Mouse (Mus musculus): ENCODE results near the gene Arhgap22.

Gene Arhgap22

DNA sequence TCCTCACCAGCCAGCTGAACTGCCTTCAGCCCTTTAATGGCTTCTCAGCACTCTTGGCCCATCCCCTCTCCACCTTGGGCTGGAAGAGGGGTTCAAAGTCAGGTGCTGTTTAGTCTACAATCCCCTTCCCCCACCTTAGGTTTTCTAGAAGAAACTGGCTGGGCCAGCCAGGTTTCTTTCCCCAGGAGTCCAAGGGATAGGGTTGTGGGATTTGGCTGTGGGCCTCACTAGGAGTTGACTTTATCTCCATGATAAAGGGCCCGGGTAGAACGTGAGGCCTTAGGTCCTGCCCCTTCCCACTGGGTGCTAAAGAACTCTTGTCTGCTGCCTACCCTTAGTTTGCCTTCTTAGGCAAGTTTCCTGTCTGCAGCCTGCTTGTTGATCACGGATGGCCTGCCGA is 117.8 kb downstream of the Arhgap22 start:
- no peak for DNase-seq (ENCODE audit: low spot score)

DNA sequence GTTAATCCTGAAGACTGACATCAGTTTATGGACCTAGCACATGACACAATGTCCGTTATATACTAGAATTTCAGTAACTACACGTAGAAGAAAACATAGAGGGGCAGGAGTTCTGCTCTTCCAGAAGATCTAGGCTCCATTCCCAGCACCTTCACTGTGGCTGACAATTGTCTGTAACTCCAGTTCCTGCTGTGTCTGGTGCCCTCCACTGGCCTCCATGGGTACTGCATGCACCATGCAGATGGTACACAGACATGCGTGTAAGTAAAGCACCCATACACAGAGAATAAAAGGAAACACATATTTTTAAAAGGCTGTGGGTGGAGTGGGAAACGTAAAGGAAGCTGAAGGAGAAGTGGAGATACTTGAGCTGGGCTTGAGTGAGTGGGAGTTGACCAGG is 120.0 kb downstream of the Arhgap22 start:
- DNase-seq (ENCODE audit: low spot score), result no peak

DNA sequence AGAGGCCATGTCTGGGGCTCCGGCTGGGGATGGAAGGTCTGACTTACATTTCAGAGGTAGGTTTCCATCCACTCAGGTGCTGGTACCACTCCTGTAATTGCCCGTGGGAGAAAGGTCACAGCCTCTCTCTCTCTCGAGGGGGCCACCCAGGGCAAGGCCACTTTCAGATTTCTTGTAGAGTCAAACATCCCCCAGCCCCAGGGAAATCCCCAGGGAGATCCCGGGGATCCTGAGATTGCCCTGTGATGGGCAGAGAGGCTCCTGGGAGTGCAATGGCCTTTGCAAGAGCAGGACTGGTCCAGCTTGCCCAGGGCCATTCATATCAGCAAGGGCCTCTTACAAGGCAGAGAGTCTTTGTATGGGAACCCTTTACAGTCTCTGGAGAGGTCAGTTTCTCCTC is 120.6 kb downstream of the Arhgap22 start:
- DNase-seq (ENCODE audit: low spot score), result no peak

DNA sequence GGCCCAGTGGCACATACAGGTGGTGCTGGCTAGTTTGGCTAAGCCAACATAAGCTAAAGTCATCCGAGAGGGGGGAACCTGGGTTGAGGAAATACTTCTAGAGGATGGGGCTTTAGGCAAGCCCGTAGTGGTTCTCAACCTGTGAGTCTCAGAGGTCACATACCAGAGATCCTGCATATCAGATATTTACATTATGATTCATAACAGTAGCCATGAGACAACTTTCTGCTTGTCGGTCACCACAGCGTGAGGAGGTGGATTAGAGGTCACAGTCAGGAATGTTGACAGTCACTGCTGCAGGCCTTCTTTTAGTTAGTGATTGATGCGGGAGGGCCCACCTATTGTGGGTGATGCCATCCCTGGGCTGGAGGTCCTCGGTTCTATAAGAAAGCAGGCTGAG is 121.9 kb downstream of the Arhgap22 start:
- no peak for DNase-seq (ENCODE audit: low spot score)

DNA sequence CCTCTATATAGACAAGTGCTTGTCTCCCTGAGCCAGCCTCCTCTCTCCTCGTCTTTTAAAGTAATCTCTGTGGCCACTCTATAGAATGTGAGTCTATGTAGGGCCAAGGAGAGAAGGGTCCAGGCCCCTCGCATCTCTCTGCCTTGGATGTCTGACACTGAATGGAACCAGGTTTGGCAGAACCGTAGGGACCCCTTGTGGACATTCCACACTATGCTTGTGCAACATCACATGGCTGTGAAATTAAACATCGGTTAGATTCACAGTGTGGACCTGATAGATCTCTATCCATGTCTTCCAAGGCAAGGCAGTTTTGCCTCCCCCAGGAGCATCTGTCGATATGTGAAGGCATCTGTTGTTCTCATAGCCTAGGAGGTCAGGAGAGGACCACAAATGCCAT is 124.9 kb downstream of the Arhgap22 start:
- DNase-seq (ENCODE audit: low spot score), result no peak

DNA sequence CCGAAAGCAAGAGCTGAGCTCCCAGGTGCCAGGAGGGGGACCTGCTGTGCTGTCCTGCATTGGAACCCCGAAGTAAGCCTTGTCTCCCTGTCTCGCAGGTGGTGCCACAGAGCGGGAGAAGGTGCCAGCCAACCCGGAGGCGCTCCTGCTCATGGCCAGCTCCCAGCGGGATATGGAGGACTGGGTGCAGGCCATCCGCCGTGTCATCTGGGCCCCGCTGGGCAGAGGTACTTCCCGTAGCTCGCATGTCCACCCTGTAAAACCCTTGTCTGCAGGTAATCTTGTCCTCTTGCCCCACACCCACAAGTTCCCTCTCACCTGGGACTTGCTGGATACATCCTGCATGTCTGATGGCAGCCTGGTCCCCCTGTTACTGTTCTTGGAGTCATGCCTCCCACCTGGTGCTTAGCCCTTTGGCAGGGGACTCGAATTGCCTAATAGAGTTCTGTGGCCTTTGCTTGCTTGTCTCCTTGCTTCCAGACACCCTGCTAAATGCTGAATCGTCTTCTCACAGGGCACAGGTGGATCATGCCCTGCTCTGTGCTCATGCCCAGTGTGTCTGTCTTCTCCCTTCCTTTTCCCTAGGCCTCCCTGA is 129.4 kb downstream of the Arhgap22 start:
- no peak for DNase-seq (ENCODE audit: low spot score)

DNA sequence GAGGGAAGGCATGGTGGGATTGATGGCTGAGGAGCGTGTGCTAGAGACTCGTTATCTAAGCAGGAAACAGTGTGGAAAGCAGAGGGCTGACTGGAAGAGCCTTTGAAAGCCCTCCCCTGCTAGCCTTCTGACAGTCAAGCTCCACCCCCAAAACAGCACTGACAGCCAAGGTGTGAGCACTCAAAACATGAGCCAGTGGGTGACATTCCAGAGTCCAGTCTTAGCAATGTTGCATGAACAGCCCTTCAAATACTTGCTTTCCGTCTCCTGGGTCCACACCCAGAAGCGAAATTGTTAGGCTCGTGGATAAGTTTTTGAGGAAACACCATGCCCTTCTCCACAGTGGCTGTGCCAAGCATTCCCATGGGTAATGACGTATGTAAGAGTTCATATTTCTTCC is 132.7 kb downstream of the Arhgap22 start:
- DNase-seq (ENCODE audit: low spot score), result no peak

DNA sequence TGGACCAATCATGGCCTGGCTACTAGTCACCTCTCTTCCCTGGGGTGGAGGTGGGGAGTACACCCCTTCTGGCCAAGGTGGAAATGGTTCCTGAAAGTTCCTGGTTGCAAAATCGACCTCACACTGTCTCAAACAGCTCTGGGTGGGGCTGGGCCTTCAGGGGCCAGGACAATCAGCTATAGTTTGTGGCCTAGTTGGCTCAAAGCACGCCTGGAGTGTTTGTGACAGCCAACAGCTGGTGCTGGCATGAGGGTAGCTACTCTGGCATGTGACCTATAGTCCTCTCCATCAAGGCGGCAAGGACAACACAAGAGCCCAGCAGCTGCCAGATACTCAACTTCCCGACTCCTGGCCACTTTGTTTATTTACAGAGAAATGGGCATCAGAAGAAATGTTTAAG is 133.9 kb downstream of the Arhgap22 start:
- no peak for DNase-seq (ENCODE audit: low spot score)

DNA sequence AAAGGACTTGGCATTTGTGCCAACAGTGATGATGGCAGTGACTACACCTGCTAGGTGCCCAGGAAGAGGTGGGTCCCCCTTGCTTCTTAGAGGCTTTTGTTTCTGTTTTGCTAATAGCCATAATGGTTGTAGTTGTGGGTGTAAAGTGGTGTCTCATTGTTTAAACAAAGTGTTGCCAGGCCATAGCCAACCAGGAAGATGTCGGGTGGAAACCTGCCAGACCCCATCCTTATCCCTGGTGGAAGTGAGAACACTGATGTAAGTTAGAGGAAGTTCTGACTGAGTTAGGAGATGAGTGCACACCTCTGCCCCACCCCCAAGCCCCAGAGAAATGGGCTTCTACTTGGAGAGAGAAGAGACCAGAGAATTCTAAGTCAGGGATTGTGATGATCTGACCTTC is 134.3 kb downstream of the Arhgap22 start:
- DNase-seq (ENCODE audit: low spot score), result no peak

DNA sequence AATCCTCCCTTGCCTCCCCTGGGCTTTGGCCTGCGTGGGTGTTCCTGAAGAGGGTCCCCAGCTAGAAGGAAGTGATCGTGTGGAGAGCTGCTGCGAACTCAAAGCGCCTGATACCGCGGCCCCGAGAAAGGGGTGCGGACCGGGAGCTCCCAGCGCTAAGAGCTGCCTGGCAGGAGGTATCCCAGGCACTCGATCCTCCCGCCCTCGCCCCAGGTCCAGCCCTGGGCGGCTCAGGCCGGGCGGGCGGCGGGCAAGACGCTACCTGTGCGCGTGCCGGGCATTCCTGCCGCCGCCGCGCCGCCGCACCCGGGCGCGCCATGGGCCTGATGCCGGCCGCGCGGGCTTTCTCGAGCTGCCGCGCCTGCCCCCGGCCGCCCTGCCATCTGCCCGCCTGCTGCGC is 137.2 kb downstream of the Arhgap22 start:
- no peak for DNase-seq (ENCODE audit: low spot score)

DNA sequence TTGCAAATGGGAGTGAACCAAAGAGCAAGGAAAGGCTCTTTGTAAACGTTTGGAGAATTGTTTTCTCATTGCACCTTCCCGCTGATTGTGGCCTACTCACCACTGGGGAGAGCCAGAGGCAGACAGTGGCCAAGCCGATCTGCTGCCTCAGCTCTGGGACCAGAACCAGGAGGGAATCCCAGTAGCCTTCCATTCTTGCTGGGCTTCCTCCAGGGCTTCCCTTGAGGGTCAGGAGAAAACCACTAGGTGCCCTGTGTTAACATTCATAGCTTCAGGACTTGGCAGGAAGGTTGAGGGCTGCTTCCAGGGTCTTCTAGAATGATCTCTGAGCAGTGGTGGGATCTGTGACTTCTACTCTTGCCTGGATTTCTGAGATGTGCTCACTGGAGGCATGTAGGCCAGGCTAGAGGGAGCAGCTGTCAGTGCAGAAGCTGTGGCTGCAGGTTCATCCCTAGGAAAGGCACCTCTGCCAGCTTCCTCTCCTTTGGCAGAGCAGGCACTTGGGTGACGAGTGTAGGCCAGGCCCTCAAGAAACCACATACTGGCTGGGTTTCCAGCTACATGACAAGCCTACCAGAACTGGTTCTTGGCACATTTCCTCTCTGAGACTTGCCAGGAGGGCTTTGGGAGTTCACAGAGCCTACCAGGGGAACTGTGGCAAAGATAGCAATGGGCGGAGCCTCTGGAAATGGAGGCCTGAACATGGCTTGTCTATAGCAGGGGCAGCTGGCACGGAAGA is 138.3 kb downstream of the Arhgap22 start:
- no peak for DNase-seq (ENCODE audit: low spot score)

DNA sequence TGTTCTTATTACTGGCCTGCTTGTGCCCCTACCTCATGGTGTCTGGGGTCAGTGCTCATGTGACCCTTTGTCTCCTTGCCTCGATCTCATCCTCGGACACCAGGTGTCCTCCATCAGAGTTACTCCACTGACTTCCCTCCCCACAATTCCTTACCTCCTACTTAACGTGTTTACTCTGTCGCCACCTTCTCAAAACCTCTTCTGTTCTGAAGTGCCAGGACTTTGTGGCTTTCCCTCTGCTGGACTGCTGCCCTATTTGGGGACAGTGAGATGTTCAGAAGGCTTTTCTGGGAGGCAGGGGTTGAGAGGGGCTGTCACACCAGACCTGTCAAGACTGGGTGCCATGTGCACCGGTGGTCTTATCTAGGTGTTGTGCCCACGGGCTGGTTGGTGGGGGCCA is 139.1 kb downstream of the Arhgap22 start:
- no peak for DNase-seq (ENCODE audit: low spot score)

DNA sequence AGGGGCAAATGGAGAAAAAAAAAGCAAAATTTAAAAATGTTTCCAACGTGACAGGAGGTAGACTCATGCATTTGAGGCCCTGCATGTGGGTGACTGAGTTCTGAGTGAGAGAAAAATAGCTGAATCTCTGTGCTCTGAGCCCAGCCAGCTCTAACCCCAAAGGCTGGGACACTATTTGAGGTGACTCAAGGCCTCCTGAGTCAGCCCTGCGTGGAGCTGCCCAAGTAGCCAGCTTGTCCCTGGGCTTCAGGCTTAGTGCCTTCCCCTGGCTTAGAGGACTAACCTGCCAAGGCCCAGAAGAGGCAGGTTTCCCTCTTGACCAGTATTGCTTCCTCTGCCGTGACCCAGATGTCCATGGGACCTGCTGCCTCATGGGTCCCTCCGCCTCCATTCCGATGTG is 141.4 kb downstream of the Arhgap22 start:
- no peak for DNase-seq (ENCODE audit: low spot score)

DNA sequence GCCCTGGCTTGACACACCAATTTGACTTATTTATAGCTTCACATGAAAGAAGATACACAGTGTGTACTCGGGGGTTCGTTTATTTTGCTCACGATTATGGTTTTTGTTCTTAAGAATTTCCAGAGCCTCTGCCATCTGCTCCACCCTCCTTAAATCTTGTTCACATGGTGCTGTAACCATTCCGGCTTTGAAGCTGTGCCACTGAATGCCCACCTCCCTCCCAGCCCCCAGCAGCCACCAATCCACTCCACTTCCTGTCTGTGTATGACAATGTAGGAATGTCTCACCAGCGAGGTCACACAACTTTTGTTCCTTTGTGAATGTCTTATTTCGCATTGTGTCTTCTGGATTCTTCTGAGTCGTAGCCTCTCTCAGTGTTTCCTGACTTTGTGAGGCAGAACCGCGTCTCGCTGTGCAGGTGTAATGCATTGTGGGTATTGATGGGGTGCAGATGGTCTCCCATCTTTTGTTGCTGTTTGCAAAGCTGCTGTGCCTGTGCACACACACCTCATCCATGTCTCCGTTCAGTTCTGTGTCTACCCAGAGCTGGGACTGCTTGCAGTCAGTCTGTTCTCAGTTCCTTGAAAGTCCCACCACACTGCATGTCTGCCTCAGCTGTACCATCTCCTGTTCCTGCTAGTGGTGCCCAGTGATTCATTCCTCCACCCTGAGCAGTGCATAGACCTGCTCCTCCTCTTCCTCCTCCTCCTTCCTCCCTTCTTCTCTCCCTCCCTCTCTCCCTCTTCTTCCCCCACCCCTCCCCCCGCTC is 144.0 kb downstream of the Arhgap22 start:
- DNase-seq (ENCODE audit: low spot score), result no peak

DNA sequence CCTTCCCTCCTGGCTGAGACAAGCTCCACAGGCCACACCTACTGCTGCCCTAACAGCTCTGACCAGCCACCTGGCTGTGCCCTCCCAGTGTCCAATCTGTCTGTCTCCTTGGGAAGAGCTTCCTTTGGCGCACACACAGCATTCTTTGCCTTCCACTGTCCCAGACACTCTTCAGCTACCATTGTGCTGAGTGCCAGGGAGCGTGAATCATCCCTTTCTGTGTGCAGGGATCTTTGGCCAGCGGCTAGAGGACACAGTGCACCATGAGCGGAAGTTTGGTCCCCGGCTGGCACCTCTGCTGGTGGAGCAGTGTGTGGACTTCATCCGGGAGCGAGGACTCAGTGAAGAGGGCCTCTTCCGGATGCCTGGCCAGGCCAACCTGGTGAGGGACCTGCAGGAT is 145.1 kb downstream of the Arhgap22 start:
- DNase-seq (ENCODE audit: low spot score), result no peak

DNA sequence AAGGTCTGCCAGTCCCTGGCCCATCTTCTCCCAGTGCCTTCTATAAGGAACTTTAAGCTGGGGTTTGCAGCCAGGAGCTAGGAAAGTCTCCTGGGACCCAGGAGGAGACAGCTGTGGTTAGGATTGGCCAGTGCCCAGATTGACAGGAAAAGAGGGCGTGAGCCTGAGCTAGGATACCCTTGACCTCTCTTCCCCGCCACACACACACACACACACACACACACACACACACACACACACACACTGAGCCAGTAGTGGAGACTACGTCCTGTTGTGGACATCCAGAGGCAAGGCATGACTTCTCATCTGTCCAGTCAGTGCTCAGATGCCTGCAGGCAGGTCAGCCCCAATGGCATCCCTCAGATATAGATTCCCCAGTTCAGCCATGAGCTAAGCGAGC is 147.7 kb downstream of the Arhgap22 start:
- DNase-seq (ENCODE audit: low spot score), result peak; percentile 51

DNA sequence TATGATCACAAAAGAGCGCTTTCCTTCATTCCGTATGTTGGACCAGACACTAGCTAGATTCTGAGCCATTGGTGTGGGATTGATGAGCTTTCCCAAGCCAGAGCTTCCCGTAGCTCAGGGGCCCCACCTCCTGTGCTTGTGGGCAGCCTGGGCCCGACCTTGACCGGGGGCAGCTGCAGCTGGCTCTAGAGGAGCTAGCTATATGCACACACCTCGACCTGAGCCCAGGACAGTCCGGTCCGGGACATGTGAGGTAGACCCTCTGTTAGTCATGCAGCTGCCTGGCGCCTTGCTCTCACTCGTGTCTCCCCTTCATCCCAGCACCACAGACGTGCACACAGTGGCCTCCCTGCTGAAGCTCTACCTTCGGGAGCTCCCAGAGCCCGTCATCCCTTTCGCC is 148.3 kb downstream of the Arhgap22 start:
- peak; percentile 47 for DNase-seq (ENCODE audit: low spot score)

DNA sequence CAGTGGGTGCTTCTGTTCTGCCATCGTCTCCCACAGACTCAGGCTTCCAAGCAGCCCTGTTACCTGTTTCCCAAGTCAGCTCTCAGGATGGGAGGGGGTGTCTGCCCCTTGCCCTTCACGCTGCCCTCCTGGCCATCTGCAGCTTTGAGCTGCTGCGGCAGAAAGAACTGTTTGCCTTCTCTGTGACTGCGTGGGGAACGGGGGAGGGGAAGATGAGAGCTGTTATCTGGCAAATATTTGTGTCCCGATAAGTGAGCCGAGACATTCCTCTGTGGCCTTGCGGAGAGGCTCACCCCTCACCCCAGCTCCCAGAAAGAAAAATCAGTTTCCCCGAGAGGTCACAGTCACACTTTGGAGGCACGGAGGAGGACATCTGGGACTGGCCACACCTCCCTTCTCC is 149.0 kb downstream of the Arhgap22 start:
- peak; percentile 47 for DNase-seq (ENCODE audit: low spot score)

DNA sequence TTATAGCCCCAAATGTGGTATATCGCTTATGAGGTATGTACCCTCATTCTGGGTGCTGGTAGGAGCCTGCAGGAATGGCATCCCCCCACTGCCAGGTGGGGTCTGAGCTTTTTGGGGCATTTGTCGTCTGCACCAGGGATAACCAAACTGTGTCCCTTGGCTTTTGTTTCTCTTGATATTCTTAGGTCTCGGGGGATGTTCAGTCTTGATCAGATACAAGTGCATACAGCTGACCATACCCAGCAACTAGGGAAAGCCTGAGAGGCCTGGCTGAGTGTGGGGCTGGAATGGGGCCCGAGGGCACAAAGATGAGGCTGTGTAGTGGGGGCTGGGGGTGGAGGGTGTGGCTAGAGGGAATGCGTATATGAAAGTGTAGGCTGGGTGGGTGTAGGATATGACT is 149.8 kb downstream of the Arhgap22 start:
- no peak for DNase-seq (ENCODE audit: low spot score)

DNA sequence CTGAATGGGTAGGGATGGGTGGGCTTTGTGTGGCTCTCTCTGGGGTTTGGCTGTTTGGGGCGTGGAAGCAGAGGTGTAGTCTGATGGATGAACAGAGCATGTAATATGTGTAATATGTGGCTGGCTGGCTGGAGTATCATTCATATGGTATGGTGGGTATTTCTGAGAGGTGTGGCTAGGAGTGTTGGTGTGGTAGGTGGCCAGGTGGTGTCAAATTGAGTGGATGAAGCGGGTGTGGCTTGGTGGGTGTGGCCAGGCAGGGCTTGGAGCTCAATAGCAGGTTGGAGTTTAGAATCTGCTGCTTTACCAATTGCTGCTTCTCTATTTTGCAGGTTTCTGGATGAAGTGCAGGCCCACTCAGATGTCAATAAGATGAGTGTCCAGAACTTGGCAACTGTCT is 150.2 kb downstream of the Arhgap22 start:
- no peak for DNase-seq (ENCODE audit: low spot score)

DNA sequence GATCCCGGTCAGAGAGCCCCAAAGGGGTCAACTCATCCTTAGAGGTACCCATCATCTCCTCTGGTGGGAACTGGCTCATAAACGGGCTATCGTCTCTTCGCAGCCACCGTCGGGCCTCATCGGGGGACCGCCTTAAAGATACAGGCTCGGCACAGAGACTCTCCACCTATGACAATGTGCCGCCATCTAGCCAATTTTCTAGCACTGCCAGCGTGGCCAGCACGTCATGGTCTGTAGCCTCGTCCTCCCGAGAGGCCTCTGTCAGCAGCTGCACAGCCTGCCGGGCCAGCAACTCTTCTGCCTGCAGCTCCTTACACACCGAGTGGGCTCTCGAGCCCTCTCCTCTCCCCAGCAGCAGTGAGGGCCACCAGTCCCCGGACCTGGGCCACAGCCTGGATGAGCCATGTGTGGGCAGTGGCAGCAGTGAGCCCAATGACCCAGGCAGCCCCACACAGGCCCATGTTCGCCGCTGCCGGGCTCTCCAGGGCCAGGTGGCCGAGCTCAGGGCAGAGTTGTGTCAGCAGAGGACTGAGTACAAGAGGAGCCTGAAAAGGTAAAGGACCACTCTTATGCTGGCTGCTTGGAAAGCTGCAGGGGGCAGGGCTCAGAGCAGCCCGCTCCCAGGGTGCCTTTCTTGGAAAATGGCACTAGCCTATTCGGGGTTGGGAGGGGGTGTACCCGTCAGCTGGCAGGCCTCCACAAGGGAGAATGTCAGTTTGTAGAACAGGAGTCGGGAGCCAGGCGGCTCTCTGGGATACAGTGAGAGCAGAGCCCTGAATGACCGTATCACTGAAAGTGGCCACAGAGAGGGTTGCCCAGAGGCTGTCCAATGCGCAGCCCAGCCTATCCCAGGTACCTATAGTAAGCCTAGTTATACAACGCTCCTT is 153.3 kb downstream of the Arhgap22 start:
- DNase-seq (ENCODE audit: low spot score), result no peak

DNA sequence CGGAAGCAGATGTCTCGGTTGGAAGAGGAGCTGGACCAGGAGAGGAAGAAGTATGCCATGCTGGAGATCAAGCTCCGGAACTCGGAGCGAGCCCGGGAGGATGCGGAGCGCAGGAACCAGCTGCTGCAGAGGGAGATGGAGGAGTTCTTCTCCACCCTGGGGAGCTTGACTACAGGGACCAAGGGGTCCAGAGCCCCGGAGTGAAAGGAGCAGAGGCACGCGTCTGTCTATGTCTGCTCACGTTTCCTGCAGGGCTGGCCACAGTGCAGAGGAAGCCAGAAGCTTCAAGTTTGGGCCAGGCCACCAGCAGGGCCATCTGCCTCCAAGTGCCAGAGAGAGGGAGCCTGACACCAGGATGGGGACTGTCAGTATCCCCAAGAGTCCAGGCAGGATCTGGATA is 155.5 kb downstream of the Arhgap22 start:
- DNase-seq (ENCODE audit: low spot score), result no peak

Data from testis, postnatal 10 days (tissue).